Mouse (Mus musculus) splenic B cell, adult 2 months (primary cell): ENCODE measurements around the gene Naa50.

Source experiments
- DNase-seq: peaks from one replicate; pipeline ENCODE4 v3.0.0-alpha.2; 2011; ENCODE audit warnings: low read depth, low spot score
- H3K27me3 ChIP-seq: 2 replicates; pipeline ENCODE4 v1.6.1; 2012; ENCODE audit warnings: mild to moderate bottlenecking, low read length, moderate library complexity, mixed read lengths; ENCODE audit not compliant: control insufficient read depth, poor library complexity, insufficient read depth, severe bottlenecking
- H3K36me3 ChIP-seq: 2 replicates; pipeline ENCODE4 v1.6.1; 2012; ENCODE audit warnings: mild to moderate bottlenecking, low read length, moderate library complexity, mixed read lengths; ENCODE audit not compliant: control insufficient read depth, poor library complexity, insufficient read depth, severe bottlenecking

Naa50 gene

DNA sequence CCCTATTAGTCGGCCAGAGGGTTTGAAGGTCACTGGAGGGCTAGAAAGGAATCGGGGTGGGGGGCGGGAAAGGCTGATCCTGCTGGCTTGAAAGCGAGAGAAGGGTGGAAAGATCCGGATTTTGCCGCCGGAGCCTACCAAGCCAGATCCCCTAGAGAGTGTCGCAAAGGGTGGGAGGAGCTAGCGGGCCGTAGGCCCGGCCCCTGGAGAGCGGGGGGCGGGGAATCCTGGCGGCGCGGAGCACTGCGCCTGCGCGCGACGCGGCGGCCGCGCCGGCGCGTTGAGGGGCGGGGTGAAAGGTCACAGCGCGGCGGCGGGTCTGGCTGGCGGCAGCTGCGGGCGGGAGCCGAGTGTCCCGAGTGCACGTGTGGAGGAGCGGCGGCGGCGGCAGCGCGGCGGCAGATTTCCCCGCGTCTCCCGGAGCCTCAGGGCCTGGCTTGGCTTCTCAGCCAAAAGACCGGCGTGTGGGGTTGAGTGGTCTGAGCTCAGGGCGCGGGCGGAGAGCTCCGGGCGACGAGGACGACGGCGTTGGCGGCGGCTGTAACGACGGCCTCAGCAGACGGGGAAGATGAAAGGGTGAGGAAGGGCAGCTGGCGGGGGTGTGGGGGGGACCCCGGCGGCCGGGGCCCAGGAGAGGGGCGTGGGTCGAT is at the start of gene Naa50, which contains the start of gene Atp6v1a:
Gene Naa50 (plus strand): TSS at position 295 of the 650 bp plus-strand sequence.
Gene Atp6v1a (minus strand): TSS at position 170 of the 650 bp plus-strand sequence.
- H3K27me3 ChIP-seq, result no peaks in the 10 kb centered on the region
- no peaks in the 10 kb centered on the region for H3K36me3 ChIP-seq
- DNase-seq, result peak; percentile 95

DNA sequence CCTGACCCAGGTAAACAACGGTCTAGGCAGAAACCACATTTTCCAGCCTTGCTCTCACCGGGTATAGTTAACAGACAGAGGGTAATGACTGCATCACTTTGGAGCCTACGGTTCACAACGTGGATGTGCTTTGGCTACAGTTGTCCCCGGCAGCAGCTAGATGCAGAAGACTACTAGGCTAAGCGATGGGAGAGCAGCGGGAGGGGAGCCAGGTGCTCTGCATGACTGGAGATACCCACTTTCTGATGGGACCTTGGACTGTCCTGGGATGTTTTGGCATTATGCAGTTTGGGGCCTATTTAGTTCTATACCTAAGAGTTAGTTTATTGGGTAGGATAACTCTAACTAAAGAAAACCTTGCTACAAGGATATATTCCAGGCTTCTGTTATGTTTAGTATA is 40.3 kb upstream of the Naa50 start:
- peaks cover 17% of the 10 kb centered on the region for H3K36me3 ChIP-seq
- no peak for DNase-seq

DNA sequence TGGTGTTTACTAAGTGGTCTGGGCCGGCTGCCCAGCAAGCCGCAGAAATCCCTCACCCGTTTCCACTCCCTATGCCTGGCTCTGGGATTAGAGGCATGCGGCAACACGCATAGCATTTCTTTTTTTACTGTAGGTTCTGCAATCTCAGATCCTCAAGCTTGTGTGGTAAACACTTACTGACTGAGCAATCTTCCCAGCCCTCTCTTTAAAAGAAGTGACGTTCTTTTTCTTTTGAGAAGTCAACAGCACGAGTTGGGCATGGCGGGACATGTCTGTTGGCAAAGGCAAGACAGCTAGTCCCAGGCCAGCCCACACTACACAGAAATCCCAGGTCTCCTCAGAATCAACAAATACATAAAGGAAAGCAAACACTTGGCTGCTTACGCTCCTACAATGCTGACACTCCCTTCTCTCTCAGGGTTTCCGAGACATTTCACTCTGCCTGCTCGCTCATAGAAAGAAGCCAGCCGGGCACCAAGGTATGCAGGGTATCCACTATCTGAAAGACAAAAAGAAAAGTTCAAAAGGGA is 38.4 kb upstream of the Naa50 start:
- Histone ChIP-seq H3K36me3 (peaks cover 15% of the 10 kb centered on the region), H3K27me3 (no peaks in the 10 kb centered on the region)
- no peak for DNase-seq

More for the DNA sequence above, 40.3 kb upstream of the Naa50 start:
- no peaks in the 10 kb centered on the region for H3K27me3 ChIP-seq

DNA sequence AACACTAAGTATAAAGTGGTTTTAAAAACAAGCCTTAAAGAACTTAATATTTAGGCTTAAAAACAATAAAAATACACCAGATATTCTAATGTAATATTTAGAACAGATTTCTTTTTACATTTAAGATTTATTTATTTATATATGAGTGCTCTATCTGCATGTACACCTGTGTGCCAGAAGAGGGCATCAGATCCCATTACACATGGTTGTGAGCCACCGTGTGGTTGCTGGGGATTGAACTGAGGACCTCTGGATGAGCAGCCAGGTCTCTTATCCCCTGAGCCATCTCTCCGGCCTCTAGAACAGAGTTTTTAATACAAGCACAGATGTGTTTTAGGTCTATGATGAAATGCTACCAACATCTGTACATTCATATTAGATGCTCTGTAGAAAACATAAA is 36.7 kb upstream of the Naa50 start:
- Histone ChIP-seq H3K36me3 (peaks cover 15% of the 10 kb centered on the region), H3K27me3 (no peaks in the 10 kb centered on the region)
- peak; percentile 17 for DNase-seq

DNA sequence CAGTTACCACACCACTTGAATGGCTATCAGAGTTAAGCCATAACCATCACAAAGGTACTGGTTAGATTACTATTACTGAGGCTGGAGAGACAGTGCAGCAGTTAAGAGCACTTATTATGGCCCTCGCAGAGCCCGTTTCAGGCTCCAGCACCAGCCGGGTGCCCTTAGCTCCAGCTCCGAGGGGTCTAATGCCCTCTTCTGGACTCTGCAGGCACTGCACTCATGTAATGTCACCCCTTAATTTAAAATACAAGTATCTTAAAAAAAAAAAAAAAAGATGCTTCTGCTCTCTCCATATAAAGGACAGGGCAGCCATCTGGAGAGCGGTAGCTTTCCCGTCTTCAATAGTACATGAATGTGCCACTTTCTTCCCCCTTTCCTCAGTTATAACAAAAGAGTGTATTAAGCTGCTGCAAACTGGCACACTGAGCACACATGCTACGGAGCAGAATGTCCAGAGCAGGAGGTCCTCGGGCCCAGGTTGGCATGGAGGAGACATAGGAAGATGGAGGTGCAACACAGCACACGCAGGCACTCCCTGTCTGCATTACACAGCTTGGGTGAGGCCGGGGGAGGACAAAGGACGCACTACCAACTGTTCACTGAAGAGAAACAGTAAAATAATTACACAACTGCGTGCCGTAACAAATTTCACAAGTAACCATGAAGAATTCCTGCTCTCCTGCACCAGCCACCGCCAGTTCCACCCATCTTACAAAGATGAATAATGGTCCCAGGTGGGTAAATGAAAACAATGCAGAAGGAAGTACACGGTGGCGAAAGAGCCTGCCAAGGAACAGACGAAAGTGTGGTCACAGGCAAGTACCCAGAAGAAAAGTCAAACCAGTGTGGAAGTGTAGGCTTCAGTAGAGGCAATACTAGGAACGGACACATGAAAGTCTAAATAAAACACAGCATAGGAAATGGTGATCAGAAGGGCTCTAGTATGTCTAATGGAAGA is 35.5 kb upstream of the Naa50 start:
- DNase-seq, result peak; percentile 29
- no peaks in the 10 kb centered on the region for H3K27me3 ChIP-seq
- H3K36me3 ChIP-seq, result peaks cover 8% of the 10 kb centered on the region

DNA sequence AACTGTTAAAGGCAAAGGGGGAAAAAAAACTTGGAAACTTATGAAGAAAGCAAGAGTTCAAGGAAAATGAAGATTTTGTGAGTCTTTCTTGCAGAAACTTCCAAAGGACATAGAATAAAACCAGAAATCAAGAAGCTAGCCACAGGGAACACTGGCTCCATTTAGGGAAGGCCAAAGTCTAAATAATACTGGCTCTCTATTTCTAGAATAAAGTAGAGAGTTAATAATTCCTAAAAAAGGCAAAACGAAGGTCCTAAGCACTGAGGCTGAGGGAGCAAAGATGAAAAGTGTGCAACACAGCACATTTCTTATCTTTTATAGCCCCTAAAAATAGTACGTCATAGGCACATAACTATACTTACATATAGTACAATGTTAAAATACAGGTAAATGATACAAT is 34.4 kb upstream of the Naa50 start:
- Histone ChIP-seq H3K27me3 (no peaks in the 10 kb centered on the region), H3K36me3 (peaks cover 8% of the 10 kb centered on the region)
- no peak for DNase-seq

DNA sequence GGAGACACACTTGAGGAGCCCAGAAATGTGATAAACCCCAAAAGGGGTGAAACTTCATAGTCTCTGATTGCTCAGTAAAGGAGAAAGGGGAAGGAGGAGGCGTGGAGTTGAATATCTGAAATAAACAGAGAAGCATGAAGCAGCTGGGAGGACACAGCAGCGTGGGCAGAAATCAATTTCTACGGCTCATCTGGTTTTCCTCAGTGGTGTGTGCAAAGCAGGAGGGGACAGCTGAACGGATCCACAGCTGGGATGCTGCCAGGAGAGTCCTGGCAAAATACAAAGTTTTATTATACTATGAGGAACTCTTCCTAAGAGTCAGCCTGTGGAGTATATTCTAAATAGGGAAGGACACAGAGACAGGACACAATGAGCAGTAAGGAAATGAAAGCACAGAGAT is 30.6 kb upstream of the Naa50 start:
- H3K27me3 ChIP-seq, result no peaks in the 10 kb centered on the region
- DNase-seq, result no peak
- H3K36me3 ChIP-seq, result peaks cover 4% of the 10 kb centered on the region

DNA sequence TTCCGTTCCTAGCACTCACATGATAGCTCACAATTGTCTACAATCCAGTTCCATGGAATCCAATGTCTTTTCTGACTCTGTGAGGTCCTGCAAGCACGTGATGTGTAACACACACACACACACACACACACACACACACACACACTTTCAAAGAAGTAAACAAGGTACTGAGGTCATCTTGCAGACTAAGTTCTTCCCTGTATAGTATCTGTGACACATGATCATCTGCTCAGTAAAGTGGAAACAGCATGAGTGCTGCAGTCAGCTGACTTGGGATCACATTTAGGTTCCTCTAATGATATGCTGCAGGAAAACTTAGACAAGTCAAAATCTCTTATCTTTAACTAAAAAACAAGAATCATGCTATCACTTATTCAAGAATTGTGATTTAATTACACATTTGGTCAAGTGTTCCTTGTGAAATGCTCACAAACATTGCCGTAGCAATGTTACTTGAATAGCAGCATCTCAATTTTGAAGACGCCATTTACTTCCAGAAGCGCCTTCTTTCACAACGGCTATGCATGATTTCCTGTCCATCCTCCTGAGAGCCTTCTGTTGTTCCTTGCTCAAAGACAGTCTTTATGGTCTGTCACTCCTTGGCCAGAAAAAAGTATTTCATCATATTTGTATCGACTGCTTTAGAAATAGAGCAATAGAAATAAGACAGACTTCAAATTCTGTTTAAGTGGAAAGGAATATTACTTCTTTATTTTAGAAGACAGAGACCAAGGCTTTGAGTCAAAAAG is 19.7 kb upstream of the Naa50 start:
- DNase-seq, result peak; percentile 20
- H3K36me3 ChIP-seq, result peaks cover 4% of the 10 kb centered on the region; the same call in 1 of the 2 replicates
- H3K27me3 ChIP-seq, result no peaks in the 10 kb centered on the region

DNA sequence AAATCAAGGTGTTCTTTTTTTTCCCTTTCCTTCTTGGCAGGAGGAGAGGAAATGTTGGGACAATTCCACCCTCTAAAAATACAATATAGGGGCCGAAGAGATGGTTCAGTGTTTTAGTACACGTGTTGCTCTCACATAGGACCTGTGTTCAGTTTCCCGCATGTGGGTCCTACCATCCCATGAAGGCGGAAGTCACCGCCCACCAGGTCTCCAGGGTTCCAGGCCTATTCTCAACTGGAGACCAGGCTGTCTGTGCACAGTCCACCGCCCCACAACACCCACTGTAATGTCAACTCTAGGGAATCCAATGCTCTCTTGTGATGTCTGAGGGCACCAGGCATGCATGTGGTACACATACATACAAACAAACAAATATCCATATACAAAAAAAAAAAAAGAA is 17.5 kb upstream of the Naa50 start:
- Histone ChIP-seq H3K27me3 (no peaks in the 10 kb centered on the region), H3K36me3 (0 out of 2 replicates have a peak, but pooled peaks cover 1% of the 10 kb centered on the region)

DNA sequence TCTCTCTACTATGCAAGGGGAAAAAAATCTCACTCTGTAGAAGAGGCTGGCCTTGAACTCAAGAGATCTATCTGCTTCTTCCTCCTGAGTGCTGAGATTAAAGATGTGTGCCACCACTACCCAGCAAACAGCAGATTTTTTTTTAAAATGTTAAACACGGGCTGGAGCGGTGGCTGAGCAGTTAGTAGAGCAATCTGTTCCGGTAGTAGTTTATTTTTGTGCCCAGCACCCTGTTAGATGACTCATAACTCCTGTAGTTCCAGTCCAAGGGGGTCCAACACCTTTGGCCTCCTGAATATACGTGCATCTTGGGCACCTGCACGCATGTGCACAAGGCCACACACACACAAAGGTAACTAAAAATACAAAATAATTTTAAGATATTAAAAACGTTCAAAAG is 17.1 kb upstream of the Naa50 start:
- H3K36me3 ChIP-seq, result 0 out of 2 replicates have a peak, but pooled peaks cover 1% of the 10 kb centered on the region
- no peaks in the 10 kb centered on the region for H3K27me3 ChIP-seq

More for the DNA sequence above, 17.5 kb upstream of the Naa50 start:
- DNase-seq, result no peak

DNA sequence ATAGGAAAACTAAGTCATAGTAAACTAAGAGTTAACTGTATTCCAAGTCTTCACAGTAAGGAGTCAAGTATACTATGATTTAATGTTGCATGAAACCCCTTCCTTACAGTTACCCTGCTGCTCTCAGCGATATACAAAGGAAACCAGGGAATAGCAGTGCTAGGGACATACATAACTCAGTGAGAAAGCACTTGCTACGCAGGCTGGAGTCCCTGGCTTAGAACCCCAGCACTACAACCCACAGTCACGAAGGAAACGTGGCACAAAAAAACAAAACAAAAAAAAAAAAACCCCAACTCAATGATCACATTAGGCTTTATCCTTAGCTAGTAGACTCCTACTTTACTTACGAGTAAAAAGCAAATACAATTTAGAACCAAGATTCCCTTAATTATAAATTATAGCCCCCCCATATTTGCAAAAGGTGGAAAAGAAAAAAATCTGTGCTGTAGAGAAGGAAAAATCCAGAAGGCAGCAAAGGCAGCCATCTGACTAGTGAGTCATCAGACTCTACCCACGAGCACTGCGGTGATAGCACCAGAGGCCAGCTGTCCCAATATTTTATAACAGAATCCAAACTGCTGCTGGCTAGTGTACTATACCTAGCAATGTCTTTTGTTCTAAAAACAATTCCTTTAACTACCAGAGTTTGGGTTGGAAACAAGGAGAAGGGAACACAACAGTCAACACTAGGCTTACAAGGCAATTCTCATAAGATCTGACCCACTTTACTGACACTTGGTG is 16.5 kb upstream of the Naa50 start:
- H3K27me3 ChIP-seq, result no peaks in the 10 kb centered on the region
- no peak for DNase-seq
- 0 out of 2 replicates have a peak, but pooled peaks cover 1% of the 10 kb centered on the region for H3K36me3 ChIP-seq

More for the DNA sequence above, 17.1 kb upstream of the Naa50 start:
- no peak for DNase-seq

DNA sequence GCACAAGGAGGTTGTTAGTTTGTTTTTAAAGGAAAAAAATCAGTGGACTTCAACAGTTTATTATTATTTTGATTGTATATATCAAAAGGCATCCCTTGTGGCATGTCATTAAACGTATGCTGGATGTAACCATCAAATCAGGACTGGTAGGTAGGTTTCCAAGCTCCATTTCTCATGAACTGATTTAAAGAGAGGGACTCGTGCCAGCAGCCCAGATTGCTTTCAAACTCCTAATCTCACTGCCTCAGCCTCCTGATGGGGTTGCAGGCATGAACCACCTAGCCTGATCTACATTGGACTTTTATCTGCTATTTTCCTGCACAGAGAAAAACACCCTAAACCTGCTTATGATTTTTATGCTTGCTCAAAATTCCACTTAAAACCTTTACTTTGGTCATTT is 15.8 kb upstream of the Naa50 start:
- no peak for DNase-seq
- 0 out of 2 replicates have a peak, but pooled peaks cover 1% of the 10 kb centered on the region for H3K36me3 ChIP-seq
- H3K27me3 ChIP-seq, result no peaks in the 10 kb centered on the region

DNA sequence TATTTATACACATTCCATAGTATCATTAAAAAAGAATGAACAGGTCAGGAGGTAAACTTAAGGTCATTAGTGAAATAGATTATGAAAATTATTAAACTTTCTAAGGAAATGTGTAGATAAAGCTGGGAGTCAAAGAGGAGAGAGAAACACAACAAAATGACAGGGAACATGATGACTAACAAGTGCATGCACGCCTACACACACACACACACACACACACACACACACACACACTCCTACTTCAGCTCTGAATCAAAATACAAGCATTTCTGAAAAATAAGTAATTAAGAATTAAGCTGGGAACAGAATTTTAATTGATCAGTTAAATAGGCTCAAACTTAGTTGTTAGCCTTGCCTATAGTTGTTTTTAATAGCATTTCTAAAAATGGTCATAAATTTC is 14.9 kb upstream of the Naa50 start:
- no peak for DNase-seq
- H3K36me3 ChIP-seq, result 0 out of 2 replicates have a peak, but pooled peaks cover 1% of the 10 kb centered on the region
- no peaks in the 10 kb centered on the region for H3K27me3 ChIP-seq

DNA sequence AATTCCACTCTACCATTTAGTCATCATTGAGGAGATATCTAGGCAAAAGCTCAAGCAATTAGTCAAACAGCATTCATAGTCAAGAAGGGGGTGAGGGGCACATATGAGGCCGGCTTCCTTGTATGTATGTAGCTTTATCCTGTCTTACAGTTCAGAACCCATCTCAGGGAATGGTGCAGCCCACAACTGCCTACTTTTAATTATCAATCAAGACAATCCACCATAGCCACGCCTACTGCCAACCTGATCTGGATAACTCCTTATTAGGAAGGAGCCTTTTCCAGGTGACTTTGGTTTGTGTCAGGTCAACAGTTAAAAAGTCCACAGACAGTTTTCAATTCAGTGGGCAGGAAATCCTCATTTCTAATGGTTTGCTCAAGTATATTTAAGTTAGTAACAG is 14.2 kb upstream of the Naa50 start:
- Histone ChIP-seq H3K27me3 (no peaks in the 10 kb centered on the region), H3K36me3 (0 out of 2 replicates have a peak, but pooled peaks cover 1% of the 10 kb centered on the region)
- DNase-seq, result no peak
